Mouse (Mus musculus): Measurements from ENCODE around the gene Acsf3. TPM values are rescaled to one million over a fixed set of nuclear protein-coding genes. Genes with fewer than 3 reads are reported as not detected.

The Acsf3 gene
- polyA plus RNA-seq, 1 experiment: 23.1 TPM

DNA sequence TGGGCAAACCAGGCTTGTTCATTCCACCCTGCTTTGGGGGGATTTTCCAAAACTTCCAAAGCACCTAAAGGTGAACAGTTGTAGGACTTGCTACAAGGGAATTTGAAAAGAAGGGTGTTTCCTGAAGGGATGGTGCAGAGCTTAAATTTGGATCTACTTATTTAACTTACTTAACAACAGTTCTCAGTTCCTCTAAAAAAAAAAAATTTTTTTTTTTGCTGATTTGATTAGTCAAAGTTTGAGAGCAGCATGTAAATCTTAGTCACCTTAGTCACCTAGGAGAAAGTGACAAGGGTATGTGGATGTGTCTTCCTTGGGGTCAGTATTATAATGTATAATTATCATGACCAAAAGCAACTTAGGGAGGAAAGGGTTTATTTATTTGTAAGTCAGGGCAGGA, 16.7 kb upstream of the Acsf3 start:
- Histone ChIP-seq H3K4me3 (replicated peaks) (no peak overlapping the region), H3K9me3 (no peaks in the 10 kb centered on the region), H3K27me3 (replicated peaks) (peaks cover 72% of the 10 kb centered on the region), H3K4me1 (peaks cover 60% of the 10 kb centered on the region), H3K36me3 (replicated peaks; ENCODE audit: low read length) (no peaks in the 10 kb centered on the region)
- TF ChIP-seq FLI1 (IDR thresholded peaks at IDR 0.05; ENCODE audit: low read length): no peak
- TF ChIP-seq GATA1 (IDR thresholded peaks at IDR 0.05; ENCODE audit: borderline replicate concordance, low read length): no peak

DNA sequence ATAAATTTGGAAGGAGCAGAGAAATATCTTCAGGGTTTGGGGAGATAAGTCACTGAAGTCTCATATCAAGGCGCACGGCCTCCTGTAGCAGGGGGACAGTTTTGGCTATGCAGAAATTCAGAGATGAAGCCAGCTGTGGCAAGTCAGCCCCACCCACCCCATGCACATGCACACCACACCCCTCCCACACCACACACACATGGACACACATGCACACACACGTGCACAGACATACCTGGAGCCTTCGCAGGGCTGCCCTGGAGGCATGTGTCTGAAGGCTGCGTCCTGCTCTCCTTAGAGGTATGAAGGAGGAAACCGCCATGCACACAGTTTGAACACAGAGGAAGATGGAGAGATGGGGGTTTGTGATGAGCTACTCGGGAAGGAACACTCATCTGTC, 15.2 kb upstream of the Acsf3 start:
- H3K4me1 ChIP-seq: peaks cover 65% of the 10 kb centered on the region
- no peaks in the 10 kb centered on the region for H3K9me3 ChIP-seq
- peaks cover 68% of the 10 kb centered on the region for H3K27me3 ChIP-seq (replicated peaks)
- H3K36me3 ChIP-seq (replicated peaks; ENCODE audit: low read length): no peaks in the 10 kb centered on the region
- H3K4me3 ChIP-seq (replicated peaks): no peak overlapping the region
- TF ChIP-seq FLI1 (IDR thresholded peaks at IDR 0.05; ENCODE audit: low read length) (no peak), GATA1 (IDR thresholded peaks at IDR 0.05; ENCODE audit: borderline replicate concordance, low read length) (no peak)

DNA sequence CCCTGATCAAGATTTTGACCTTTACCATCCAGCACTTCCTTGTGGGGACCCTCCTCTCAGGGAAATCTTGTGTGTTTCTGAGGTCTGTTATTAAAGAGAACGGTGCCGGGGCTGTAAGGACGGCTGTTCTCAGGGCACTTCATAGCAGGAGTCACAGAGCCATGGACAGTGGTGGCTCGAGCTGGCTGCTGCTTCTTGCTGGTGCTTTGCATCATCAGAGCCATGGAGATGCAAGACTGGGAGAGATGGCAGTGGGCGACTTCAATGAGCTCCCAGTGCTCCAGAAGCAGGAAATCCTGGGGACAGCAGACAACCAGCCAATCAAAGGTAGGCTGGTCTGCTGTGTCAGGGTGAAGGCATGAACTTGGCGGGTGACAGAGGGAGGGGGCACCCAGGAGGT, 14.2 kb upstream of the Acsf3 start:
- Histone ChIP-seq H3K27me3 (replicated peaks) (peaks cover 68% of the 10 kb centered on the region), H3K9me3 (no peaks in the 10 kb centered on the region), H3K4me3 (replicated peaks) (no peak overlapping the region), H3K4me1 (peaks cover 62% of the 10 kb centered on the region), H3K36me3 (replicated peaks; ENCODE audit: low read length) (no peaks in the 10 kb centered on the region)
- no peak for TF ChIP-seq GATA1 (IDR thresholded peaks at IDR 0.05; ENCODE audit: borderline replicate concordance, low read length)
- TF ChIP-seq FLI1 (IDR thresholded peaks at IDR 0.05; ENCODE audit: low read length): no peak

DNA sequence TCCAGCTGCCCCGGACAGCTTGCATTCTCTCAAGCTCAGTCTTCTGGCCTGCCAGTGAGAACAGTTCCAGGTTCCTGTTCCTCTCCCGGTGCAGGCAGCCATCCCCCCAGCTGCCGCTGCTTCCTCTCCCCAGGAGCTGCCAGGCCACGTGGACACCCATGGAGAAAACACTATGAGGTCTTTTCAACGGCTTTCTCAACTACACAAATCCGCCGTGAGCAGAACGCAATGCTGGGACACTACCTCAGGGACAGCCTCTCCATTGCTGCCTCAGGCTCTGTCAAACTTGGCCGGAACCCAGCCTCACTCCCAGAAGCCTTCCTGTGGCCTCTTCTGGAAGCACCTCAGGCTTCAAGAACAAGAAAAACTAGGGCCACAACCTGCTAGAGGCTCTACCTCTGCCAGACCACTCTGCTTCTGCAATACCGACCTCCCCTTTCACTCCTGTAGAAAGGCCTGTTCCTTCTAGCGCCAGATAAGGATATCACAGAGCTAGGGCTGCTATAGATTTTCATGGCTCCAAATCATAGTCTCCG, 12.5 kb upstream of the Acsf3 start:
- Histone ChIP-seq H3K4me3 (replicated peaks) (no peak overlapping the region), H3K9me3 (no peaks in the 10 kb centered on the region), H3K36me3 (replicated peaks; ENCODE audit: low read length) (no peaks in the 10 kb centered on the region), H3K4me1 (peaks cover 70% of the 10 kb centered on the region), H3K27me3 (replicated peaks) (peaks cover 67% of the 10 kb centered on the region)
- TF ChIP-seq GATA1 (IDR thresholded peaks at IDR 0.05; ENCODE audit: borderline replicate concordance, low read length) (no peak), FLI1 (IDR thresholded peaks at IDR 0.05; ENCODE audit: low read length) (no peak)

DNA sequence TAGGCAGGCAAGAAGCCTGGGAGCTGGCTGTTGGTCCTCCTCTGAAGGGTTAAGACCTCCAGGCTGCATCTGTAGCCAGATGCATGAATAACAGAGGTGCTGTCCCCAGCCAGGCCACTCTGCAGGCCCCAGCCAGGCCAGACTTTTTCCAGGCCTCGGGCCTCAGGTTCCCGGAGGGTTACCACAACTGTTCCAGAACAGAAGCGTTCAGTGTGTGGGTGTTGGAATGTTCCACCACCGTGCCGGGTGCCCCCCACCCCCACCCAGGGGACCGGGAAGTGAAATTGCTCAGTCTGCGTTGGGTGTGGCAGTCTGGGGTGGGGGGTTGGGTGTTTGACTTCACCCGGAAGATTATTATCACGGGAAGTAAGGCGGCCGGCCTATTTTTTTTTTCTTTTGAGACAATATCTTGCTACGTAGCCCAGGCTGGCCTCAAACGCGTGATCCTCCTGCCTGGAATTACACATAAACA, 12.0 kb upstream of the Acsf3 start:
- Histone ChIP-seq H3K4me1 (peaks cover 73% of the 10 kb centered on the region), H3K27me3 (replicated peaks) (peaks cover 67% of the 10 kb centered on the region), H3K4me3 (replicated peaks) (no peak overlapping the region), H3K36me3 (replicated peaks; ENCODE audit: low read length) (no peaks in the 10 kb centered on the region), H3K9me3 (no peaks in the 10 kb centered on the region)
- TF ChIP-seq FLI1 (IDR thresholded peaks at IDR 0.05; ENCODE audit: low read length): no peak

DNA sequence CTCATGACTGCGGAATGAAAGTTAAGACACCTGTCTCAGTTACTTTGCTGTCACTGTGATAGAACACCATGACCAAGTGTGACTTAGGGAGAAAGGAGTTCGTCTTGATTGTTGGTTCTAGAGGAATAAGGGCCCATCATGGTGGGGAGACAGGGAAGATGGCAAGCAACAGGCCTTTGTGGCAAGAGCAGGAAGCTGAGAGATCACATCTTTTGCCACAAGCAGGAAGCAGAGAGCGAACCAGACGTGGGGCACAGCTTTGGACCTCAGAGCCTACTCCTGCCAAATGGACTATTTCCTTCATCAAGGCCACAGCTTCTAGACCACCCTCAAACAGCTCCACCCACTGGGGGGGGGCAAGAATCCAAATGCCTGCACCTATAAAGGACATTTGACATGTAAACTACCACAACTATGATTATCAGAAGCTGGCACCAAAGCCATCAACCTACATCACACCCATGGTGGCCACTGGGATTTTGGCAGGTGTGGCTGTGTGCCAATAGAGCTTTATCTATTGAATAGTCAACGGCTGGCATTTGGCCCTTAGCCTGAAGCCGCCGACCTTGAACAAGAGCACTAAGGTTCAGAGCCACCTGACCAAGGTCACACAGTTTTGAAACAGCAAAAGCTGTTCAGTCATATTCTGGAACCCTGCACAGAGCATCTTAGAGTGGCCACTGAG, 10.4 kb upstream of the Acsf3 start:
- no peak overlapping the region for H3K4me3 ChIP-seq (replicated peaks)
- no peaks in the 10 kb centered on the region for H3K9me3 ChIP-seq
- H3K36me3 ChIP-seq (replicated peaks; ENCODE audit: low read length): no peaks in the 10 kb centered on the region
- peaks cover 73% of the 10 kb centered on the region for H3K27me3 ChIP-seq (replicated peaks)
- TF ChIP-seq GATA1 (IDR thresholded peaks at IDR 0.05; ENCODE audit: borderline replicate concordance, low read length) (no peak), FLI1 (IDR thresholded peaks at IDR 0.05; ENCODE audit: low read length) (no peak)
- peaks cover 73% of the 10 kb centered on the region for H3K4me1 ChIP-seq

DNA sequence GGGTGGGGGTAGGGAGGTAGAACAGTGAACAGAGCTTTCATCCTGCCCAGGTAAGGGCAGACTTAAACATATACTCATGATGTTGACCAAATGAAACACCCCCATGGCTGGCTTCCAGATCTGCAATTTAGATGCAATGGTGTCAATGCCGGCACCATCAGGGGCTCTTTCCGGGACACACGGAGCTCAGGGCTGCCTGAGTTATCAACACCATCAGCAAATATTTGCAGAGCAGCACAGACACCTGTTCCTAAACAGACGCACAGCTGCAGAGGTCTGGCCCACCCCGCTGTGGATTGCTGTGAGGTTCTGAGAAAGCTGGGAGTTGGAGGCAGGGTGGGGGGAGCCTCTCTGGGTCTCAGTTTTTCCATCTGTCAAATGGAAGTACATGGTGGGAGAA, 9.1 kb upstream of the Acsf3 start:
- Histone ChIP-seq H3K27me3 (replicated peaks) (peaks cover 76% of the 10 kb centered on the region), H3K9me3 (no peaks in the 10 kb centered on the region), H3K36me3 (replicated peaks; ENCODE audit: low read length) (no peaks in the 10 kb centered on the region), H3K4me3 (replicated peaks) (no peak overlapping the region), H3K4me1 (peaks cover 67% of the 10 kb centered on the region)
- no peak for TF ChIP-seq GATA1 (IDR thresholded peaks at IDR 0.05; ENCODE audit: borderline replicate concordance, low read length)
- TF ChIP-seq FLI1 (IDR thresholded peaks at IDR 0.05; ENCODE audit: low read length): no peak

DNA sequence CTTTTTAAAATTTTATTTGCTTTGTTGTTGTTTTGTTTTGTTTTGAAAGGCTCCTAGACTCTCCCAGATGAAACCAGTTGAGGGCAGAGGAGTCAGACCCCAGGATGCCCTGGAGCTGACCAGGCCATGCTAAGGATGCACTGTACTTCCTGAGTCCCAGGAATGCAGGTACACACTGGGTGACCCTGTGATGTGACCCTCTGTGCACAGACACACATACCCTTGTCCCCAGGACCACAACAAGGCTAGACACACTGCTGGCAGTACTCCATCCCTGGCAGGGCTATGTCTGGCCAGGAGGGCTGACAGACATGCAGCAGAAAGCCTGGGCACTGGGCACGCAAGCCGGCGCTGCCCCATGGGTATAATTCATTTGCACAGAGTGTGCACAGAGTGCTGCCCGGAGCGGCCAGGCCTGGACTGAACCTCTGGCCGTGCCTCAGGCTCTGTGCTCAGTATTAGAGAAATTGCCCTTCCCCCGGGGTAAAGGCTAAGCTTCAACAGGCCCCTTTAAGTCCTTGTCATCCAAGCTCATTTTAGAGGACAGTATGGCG, 8.6 kb upstream of the Acsf3 start:
- TF ChIP-seq GATA1 (IDR thresholded peaks at IDR 0.05; ENCODE audit: borderline replicate concordance, low read length): no peak
- no peak for TF ChIP-seq FLI1 (IDR thresholded peaks at IDR 0.05; ENCODE audit: low read length)
- H3K36me3 ChIP-seq (replicated peaks; ENCODE audit: low read length): no peaks in the 10 kb centered on the region
- no peak overlapping the region for H3K4me3 ChIP-seq (replicated peaks)
- peaks cover 77% of the 10 kb centered on the region for H3K27me3 ChIP-seq (replicated peaks)
- peaks cover 63% of the 10 kb centered on the region for H3K4me1 ChIP-seq
- H3K9me3 ChIP-seq: no peaks in the 10 kb centered on the region

DNA sequence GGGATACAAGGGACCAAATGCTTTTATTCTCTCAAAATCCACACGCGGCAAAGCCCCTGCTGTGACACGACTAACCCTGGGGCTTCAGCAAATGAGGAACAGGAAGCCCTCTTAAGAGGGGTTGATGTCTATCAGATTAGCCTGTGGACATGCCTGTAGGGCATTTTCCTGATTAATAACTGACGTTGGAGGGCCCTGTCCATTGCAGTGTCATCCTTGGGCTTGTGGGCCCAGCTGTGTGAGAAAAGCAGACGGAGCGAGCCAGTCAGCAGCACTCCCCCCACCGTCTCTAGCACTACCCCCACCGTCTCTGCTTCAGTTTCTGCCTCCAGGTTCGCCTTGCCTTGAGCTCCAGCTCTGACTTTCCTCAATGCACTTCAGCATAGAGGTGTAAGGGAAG, 8.1 kb upstream of the Acsf3 start:
- Histone ChIP-seq H3K4me1 (peaks cover 59% of the 10 kb centered on the region), H3K9me3 (no peaks in the 10 kb centered on the region), H3K4me3 (replicated peaks) (peak overlapping the region; percentile 64), H3K27me3 (replicated peaks) (peaks cover 76% of the 10 kb centered on the region), H3K36me3 (replicated peaks; ENCODE audit: low read length) (no peaks in the 10 kb centered on the region)
- no peak for TF ChIP-seq FLI1 (IDR thresholded peaks at IDR 0.05; ENCODE audit: low read length)
- TF ChIP-seq GATA1 (IDR thresholded peaks at IDR 0.05; ENCODE audit: borderline replicate concordance, low read length): no peak

DNA sequence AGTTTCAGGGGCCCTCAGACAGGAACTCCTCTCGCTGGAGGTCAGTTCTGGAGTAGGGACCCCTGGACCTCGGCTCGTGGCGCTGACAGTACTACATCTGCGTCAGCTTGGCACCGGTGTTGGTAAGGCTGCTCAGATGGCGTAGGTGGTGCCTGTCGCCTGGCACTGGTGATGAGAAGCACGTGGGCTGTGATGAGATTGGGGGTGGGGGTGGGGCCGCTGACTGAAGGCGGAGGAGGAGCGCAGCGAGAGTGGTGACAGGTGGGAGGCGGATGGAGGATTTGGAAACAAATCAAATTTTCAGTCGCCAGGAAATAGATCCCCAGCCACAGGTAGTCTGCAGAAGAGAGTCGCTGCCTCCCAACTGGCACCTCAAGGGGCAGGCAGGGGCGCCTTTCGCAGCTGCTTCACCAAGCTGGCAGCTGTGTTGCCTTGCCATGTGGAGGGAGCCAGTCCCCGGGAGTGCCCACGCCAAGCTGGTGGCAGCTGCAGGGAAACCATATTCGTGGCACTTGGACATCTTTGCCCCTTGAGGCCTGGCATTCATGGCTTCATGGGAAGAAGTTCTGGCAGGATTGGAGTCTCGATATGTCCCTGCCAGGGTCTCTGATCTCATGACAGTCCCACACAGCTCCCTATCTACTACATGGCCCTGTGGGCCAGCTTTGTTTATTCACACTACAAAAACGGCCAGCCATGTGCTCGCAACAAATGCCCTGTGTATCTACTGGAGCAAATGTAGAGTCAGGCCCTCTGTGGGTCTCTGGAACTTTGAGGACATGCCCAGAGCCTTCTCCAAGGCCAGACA, 5.8 kb upstream of the Acsf3 start:
- Histone ChIP-seq H3K4me3 (replicated peaks) (no peak overlapping the region), H3K4me1 (peaks cover 59% of the 10 kb centered on the region), H3K27me3 (replicated peaks) (peaks cover 74% of the 10 kb centered on the region), H3K9me3 (no peaks in the 10 kb centered on the region), H3K36me3 (replicated peaks; ENCODE audit: low read length) (no peaks in the 10 kb centered on the region)
- TF ChIP-seq GATA1 (IDR thresholded peaks at IDR 0.05; ENCODE audit: borderline replicate concordance, low read length) (no peak), FLI1 (IDR thresholded peaks at IDR 0.05; ENCODE audit: low read length) (no peak)

Measured in megakaryocyte, embryonic 14.5 days (primary cell).